Mouse (Mus musculus) right cerebral cortex, postnatal 10 days (tissue): ENCODE data around the gene Aimp2.

Experiments
- DNase-seq, 2 experiments: peaks; one replicate each; pipeline ENCODE4 v3.0.0; 2021; ENCODE audit warnings: low spot score in 2 of 2

Aimp2 gene

DNA sequence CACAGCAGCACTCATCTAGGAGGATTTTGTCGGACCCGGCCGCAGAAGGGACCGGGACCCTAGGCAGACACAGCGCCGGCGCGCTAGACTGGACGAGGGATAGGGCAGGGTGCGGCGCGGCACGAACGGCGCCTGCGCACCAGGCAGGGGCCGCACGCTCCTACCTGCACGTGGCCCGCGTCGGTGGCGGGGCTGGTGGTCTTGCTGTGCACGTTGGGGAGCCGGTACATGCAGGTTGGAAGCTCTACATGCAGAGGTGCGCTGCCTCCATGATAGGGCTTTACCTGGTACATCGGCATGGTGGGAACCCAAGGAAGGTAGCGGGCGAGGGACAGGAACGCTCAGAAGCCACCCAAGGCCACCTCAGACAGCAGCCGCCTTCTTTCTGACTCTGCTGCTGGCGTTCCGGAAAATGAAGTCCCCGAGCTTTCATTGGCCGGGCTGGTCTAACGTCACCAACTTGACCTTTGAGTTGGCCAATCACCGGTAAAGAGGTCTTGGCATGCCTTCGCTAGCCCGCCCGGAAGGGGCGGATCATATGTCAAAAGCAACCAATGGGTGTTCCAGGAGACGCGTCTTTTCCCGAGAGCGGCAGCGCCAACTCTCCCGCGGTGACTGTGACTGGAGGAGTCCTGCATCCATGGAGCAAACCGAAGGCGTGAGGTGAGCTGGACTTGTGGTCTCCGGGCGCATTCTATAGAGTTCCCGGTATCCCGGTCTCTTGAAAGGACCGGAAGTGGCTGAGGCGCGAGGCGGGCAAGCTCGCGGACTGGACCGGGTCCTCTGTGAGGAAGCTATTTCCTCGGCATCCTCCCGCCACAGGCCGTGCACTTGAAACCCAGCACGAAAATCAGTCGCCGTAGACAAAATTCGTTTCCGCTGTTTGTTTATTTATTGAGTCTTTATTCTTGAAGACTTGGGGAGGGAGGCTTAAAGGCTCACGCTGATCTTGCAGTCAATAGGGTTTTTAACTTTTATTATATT lies at the start of gene Aimp2, which contains the start of gene Pms2:
Gene Aimp2, minus strand, starts transcription at position 431 of the 984 bp plus-strand sequence.
Gene Pms2, plus strand, starts transcription at position 548 of the 984 bp plus-strand sequence.
- DNase-seq: peak; percentile 98 to 99

DNA sequence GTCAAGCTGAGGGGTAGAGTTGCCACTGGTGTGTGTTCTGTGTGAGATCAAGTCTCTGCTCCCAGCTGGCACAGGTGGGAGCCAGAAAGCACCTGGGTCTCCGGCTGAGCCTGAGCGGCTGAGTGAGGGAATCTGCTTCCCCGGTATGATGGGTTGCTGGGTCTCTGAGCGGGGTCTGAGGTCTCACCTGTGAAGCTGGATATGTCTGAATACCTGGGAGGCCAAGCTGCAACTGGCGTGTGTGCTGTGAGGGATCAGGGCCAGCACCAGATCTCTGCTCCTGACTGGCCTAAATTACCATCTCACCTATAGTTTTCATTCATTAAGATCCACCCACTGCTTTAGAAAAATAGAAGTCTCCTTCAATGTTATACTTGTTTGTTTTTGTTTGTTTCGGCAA lies 47.5 kb upstream of the Aimp2 start:
- DNase-seq: no peak

GRCm38 (mm10) chr5:143950016-143950415 lies 40.4 kb upstream of the Aimp2 start:
- no peak for DNase-seq

GRCm38 (mm10) chr5:143948361-143948760 lies 38.7 kb upstream of the Aimp2 start:
- no peak for DNase-seq

DNA sequence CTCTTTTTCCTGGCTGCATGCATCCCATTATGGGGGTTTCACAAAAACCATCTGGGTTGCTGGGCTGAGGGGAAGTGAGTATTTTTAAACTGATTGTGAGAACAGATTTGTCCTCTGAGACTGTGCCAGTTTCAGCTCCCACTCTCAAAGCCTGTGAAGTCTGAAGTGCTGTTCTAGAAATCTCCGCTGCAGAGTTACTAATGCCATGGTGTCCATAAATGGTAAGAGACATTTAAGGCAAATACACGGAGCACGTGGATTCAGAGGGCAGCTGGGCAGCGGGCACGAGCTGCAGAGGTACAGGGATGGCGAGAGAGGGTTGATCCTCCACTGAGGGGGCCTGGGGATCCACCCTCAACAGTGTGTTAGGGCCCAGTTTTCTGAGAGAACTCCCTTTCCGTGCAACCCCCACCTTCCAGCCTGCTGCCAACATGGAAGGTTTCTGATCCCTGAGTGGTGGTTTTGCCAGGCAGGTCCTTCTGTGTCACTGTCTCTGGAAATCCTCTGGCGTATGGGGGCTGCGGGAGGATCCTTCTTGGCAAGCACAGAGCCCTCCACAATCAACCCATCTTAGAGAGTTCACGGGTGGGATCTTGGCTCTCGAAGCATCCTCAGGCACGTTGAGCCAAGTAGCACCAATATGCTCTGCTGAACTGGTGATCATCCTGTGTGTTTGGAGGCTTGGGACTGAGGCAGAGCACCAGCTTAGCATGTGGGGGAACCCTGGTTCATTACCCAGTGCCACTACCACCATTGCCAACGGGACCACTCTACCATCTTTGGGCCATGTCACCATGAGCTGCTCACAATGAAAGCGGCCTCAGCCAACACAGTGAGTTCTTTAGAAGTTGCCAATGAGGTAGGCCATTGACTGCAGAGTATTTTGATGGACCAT lies 33.8 kb upstream of the Aimp2 start:
- DNase-seq: peak; percentile 86 to 94

DNA sequence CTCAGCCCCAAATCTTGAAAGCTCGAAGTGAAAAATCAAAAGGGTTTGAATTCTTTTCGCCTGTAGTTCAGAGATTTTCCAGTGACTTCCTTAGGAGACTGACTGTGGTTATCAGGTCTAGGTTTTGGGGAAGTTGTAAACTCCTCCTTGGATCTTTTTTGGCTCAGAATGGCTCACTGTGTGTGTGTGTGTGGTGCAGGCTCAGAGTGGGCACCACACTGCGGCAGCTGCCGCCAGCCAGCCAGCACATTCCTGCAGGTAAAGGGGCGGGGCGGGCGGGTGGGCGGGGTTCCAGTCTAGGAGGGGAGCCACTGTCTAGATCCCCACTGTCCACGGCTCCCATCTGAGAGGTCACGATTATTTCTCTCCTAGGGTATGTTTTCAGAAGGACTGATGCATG lies 31.9 kb upstream of the Aimp2 start:
- no peak for DNase-seq

- no peak for DNase-seq
Measured at GRCm38 (mm10) chr5:143936156-143936555, 26.5 kb upstream of the Aimp2 start.

GRCm38 (mm10) chr5:143933875-143934274 lies 24.2 kb upstream of the Aimp2 start:
- no peak for DNase-seq

DNA sequence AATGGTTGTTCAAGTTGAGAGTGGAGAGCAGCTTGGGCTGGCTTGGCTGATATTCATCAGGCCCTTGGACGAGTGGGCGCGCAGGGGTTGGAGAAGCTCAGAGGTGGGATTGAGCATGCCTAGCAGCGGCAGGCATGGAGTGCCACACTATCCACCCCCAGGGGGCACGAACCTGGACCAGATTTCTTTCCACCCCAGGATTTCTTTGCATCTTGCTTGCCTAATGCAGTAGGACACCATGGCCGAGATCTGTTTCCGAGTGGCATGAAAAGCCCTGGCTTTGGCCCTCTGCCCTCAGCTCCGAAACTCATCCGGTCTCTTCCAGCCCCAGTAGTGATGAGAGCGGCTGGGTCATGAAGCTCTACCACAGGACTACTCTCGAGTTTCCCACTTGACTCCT lies 23.8 kb upstream of the Aimp2 start:
- no peak for DNase-seq

- DNase-seq: peak in 1 of 2 experiments; percentile 49
Measured at GRCm38 (mm10) chr5:143932831-143933230, 23.2 kb upstream of the Aimp2 start, which contains the start of gene Rsph10b. TSS of gene Rsph10b (plus strand) at chr5:143933035.

GRCm38 (mm10) chr5:143931863-143932580 lies 22.4 kb upstream of the Aimp2 start:
- DNase-seq: no peak

DNA sequence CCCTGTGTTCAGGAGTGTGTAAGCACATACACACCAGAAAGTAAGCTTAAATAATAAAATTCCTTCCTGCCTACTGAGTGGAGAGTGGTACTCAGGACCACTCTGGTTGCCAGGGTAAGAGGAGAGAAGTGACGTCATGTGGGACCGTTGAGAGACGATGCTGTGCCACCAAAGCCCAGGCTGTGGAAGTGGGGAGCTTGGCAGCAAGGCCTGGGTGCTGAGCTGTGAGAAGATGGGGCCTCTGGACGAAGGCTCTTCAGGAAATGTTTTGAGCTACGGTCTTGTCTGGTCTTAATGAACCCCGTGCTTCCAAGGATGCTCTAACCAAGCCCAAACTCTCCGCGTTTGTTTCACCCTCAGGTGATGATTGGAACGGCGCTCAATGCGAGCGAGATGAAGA lies 21.0 kb upstream of the Aimp2 start:
- DNase-seq: no peak

- DNase-seq: no peak
Measured at GRCm38 (mm10) chr5:143929291-143929690, 19.6 kb upstream of the Aimp2 start.

DNA sequence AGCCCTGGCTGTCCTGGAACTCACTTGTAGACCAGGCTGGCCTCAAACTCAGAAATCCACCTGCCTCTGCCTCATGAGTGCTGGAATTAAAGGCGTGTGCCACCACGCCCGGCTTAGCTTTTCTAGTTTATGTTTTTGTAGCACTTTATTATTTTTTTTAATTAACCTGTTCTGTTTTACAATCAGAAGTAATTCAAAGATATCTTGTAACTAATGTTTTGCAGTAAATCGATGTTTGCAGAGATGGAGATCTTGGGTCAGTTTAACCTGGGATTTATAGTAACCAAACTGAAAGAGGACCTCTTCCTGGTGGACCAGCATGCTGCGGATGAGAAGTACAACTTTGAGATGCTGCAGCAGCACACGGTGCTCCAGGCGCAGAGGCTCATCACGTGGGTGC lies 18.2 kb upstream of the Aimp2 start, which contains the start of gene Gm42421:
Gene Gm42421, plus strand, starts transcription at position 301 of the 400 bp plus-strand sequence.
- DNase-seq: no peak

DNA sequence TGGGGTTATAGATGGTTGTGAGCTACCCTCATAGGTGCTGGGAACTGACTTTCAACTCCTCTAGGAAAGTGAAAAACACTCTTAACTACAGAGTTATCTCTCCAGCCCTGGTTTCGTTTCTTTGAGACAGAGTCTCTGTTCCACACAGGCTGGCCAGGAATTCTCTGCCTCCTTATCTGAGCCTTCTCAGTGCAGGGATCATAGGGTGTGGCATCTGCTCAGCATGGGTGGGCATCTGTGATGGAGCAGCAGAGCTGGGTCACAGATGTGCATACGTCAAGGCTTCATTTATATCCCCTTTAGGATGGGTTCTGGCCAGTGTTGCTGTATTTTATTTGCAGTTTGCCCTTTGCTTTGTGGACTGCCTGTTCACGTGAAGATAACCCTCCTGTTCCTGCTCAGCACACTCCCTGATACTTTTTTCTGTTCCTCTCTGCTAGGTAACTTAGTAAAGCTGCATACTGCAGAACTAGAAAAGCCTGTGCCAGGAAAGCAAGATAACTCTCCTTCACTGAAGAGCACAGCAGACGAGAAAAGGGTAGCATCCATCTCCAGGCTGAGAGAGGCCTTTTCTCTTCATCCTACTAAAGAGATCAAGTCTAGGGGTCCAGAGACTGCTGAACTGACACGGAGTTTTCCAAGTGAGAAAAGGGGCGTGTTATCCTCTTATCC lies 15.3 kb upstream of the Aimp2 start:
- DNase-seq: no peak

GRCm38 (mm10) chr5:143918120-143918519 lies 8.5 kb upstream of the Aimp2 start:
- no peak for DNase-seq

GRCm38 (mm10) chr5:143917418-143917817 lies 7.8 kb upstream of the Aimp2 start:
- DNase-seq: peak in 1 of 2 experiments; percentile 59

- DNase-seq: no peak
Measured at GRCm38 (mm10) chr5:143916221-143916620, 6.6 kb upstream of the Aimp2 start.

- DNase-seq: no peak
Measured at GRCm38 (mm10) chr5:143908926-143909325, 721 bp downstream of the Aimp2 start.

DNA sequence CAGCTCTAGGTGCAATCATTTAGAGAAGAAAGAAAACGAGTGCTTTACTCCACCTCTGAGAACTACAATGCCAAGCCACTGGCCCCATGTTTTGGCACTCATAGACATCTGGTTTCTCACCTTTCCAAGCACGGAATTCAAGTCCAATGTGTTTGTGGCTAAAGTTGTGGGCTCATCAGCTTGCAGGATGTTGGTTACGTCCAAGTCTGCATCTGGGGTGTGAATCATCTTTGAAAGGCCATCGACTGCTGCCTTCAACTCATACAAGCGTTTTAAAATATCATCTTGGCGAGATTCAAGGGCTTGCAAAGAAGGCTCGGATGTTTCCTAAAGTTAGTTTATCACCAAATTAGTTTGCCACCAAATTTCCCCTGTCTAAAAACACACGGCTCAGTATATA lies 3.2 kb downstream of the Aimp2 start:
- DNase-seq: no peak

- DNase-seq: no peak
Measured at GRCm38 (mm10) chr5:143903813-143904212, 5.8 kb downstream of the Aimp2 start.
